Mouse (Mus musculus) liver, embryonic 14.5 days (tissue): Measurements from ENCODE around the gene Lmx1a. TPM values are rescaled to one million over a fixed set of nuclear protein-coding genes. Genes with fewer than 3 reads are reported as not detected.

Experiments used
- ATAC-seq: fragments of 200-750 bp; cut with Nextera tagmentation; 2 replicates; pipeline ENCODE4 v1.8.0; 2017; ENCODE audit warnings: moderate number of reproducible peaks, mild to moderate bottlenecking, moderate library complexity; ENCODE audit not compliant: insufficient read depth
- DNase-seq, 3 experiments: peaks; one replicate each; pipeline ENCODE4 v3.0.0-alpha.2; 2012 to 2013; ENCODE audit warnings: low read depth in 3 of 3, low spot score in 3 of 3
- H3K27ac ChIP-seq: fragments of 300-500 bp; sonication (generic); 2 replicates; pipeline ENCODE4 v1.5.1; 2014; ENCODE audit warnings: moderate library complexity, mild to moderate bottlenecking, control low read depth, inconsistent platforms
- H3K27me3 ChIP-seq: fragments of 300-500 bp; sonication (generic); 2 replicates; pipeline ENCODE4 v1.6.1; 2014; ENCODE audit warnings: mild to moderate bottlenecking, low read length, moderate library complexity; ENCODE audit not compliant: control insufficient read depth, insufficient read depth
- H3K36me3 ChIP-seq: fragments of 300-500 bp; sonication (generic); replicated peaks from 2 replicates; pipeline ENCODE4 v1.6.1; 2014; ENCODE audit warnings: low read depth; ENCODE audit not compliant: control insufficient read depth, insufficient read depth
- H3K4me1 ChIP-seq, 2 experiments: fragments of 200-500 bp in 1 of 2; fragments of 300-500 bp in 1 of 2; sonication (generic) in 1 of 2; replicated peaks; 2 replicates each; pipeline ENCODE4 v1.6.1; 2012 to 2014; ENCODE audit warnings: antibody characterized with exemption in 1 of 2, inconsistent platforms in 1 of 2, low read length in 1 of 2; ENCODE audit not compliant: control insufficient read depth in 2 of 2, insufficient read depth in 2 of 2
- H3K4me2 ChIP-seq: fragments of 300-500 bp; sonication (generic); 2 replicates; pipeline ENCODE4 v1.6.1; 2014; ENCODE audit warnings: low read depth, mild to moderate bottlenecking, control low read depth, moderate library complexity
- H3K4me3 ChIP-seq, 2 experiments: fragments of 200-500 bp in 1 of 2; fragments of 300-500 bp in 1 of 2; sonication (generic) in 1 of 2; 2 replicates each; pipeline ENCODE4 v1.5.1; 2012 to 2014; ENCODE audit warnings: low read depth in 2 of 2, low read length in 2 of 2, mild to moderate bottlenecking in 2 of 2, control low read depth in 1 of 2, inconsistent platforms in 1 of 2, moderate library complexity in 1 of 2; ENCODE audit not compliant: insufficient read depth in 1 of 2
- H3K9ac ChIP-seq: fragments of 300-500 bp; sonication (generic); replicated peaks from 2 replicates; pipeline ENCODE4 v1.6.1; 2014; ENCODE audit warnings: mild to moderate bottlenecking, control low read depth, moderate library complexity
- H3K9me3 ChIP-seq: fragments of 300-500 bp; sonication (generic); 2 replicates; pipeline ENCODE4 v1.6.1; 2016; ENCODE audit warnings: low read length, mixed read lengths; ENCODE audit not compliant: control insufficient read depth
- CTCF ChIP-seq: IDR thresholded peaks from 2 replicates; pipeline ENCODE4 v1.5.1; 2016; ENCODE audit warnings: antibody characterized with exemption, low read depth, control low read depth
- EP300 ChIP-seq: IDR thresholded peaks from 2 replicates; pipeline ENCODE4 v1.6.1; 2016; ENCODE audit warnings: antibody characterized with exemption, low read depth
- WGBS: fragments of 180-500 bp; shearing (Covaris S2); extraction: QIAGEN DNeasy Blood & Tissue Kit; methylation state at CpG from one replicate; pipeline ENCODE4 v1.1.7; 2014; ENCODE audit not compliant: insufficient replicate concordance; 5-methylcytosine and 5-hydroxymethylcytosine counted together
- polyA plus RNA-seq, 2 experiments: library from polyadenylated mRNA; depleted of rRNA in 1 of 2; stranded (reverse) in 1 of 2; unstranded in 1 of 2; fragments of >200 nt; fragmentation: Nextera tagmentation in 1 of 2; extraction: Ambion mirVana in 1 of 2; gene quantifications; 2 replicates each; pipeline versions ENCODE4 v1.2.1 to v1.2.3; 2012 to 2014

Lmx1a gene
- polyA plus RNA-seq (2012; rRNA removed) (0.06 and 0.08 TPM in 2 replicates), polyA plus RNA-seq (2014; fragmentation: Nextera tagmentation; extraction: Ambion mirVana) (0.08 and 0.11 TPM in 2 replicates)

GRCm38 (mm10) chr1:167689232-167689261 is at the start of gene Lmx1a:
Lmx1a (plus strand) TSS chr1:167689237.
- Histone ChIP-seq H3K27me3 (peaks cover 70% of the 10 kb centered on the region), H3K9me3 (no peaks in the 10 kb centered on the region), H3K4me3 (peak within 1 kb of the TSS in 1 of 2 experiments; percentile 23; a peak in 2 of 4 replicates), H3K27ac (no peak within 1 kb of the TSS), H3K4me1 (no peaks in the 10 kb centered on the region), H3K36me3 (no peaks in the 10 kb centered on the region), H3K9ac (no peak within 1 kb of the TSS), H3K4me2 (peak within 1 kb of the TSS; percentile 42)
- no peak for ATAC-seq
- WGBS: 3% methylated on average over 3 of the region's 3 CpGs
- no peak for TF ChIP-seq EP300
- no peak for TF ChIP-seq CTCF
- DNase-seq: no peak

- TF ChIP-seq CTCF (peak; percentile 88), EP300 (no peak)
- ATAC-seq: no peak
- no peak overlapping the region for H3K4me3 ChIP-seq
Observed at GRCm38 (mm10) chr1:167644866-167645537, 44.0 kb upstream of the Lmx1a start.

GRCm38 (mm10) chr1:167648670-167649069 is 40.4 kb upstream of the Lmx1a start:
- ATAC-seq: no peak
- WGBS: 71% methylated on average over 3 of the region's 3 CpGs
- Histone ChIP-seq H3K4me2 (no peak overlapping the region), H3K36me3 (no peaks in the 10 kb centered on the region), H3K27ac (no peak overlapping the region), H3K9me3 (no peaks in the 10 kb centered on the region), H3K4me3 (no peak overlapping the region), H3K4me1 (no peaks in the 10 kb centered on the region), H3K27me3 (no peaks in the 10 kb centered on the region), H3K9ac (no peak overlapping the region)
- no peak for DNase-seq
- TF ChIP-seq CTCF (no peak), EP300 (no peak)

More at GRCm38 (mm10) chr1:167644866-167645537, 44.0 kb upstream of the Lmx1a start:
- H3K4me1 ChIP-seq: no peaks in the 10 kb centered on the region
- H3K9ac ChIP-seq: no peak overlapping the region
- H3K9me3 ChIP-seq: no peaks in the 10 kb centered on the region
- no peak overlapping the region for H3K4me2 ChIP-seq
- no peak overlapping the region for H3K27ac ChIP-seq
- H3K27me3 ChIP-seq: no peaks in the 10 kb centered on the region
- 15% methylated on average over 16 of the region's 16 CpGs for WGBS
- DNase-seq: no peak
- no peaks in the 10 kb centered on the region for H3K36me3 ChIP-seq

GRCm38 (mm10) chr1:167649122-167649633 is 39.9 kb upstream of the Lmx1a start:
- WGBS: 41% methylated on average over 11 of the region's 11 CpGs
- ATAC-seq: no peak

GRCm38 (mm10) chr1:167652336-167652735 is 36.7 kb upstream of the Lmx1a start:
- 30% methylated on average over 2 of the region's 2 CpGs for WGBS

More at GRCm38 (mm10) chr1:167649122-167649633, 39.9 kb upstream of the Lmx1a start:
- Histone ChIP-seq H3K27ac (no peak overlapping the region), H3K9ac (no peak overlapping the region), H3K4me2 (no peak overlapping the region), H3K4me3 (no peak overlapping the region), H3K4me1 (no peaks in the 10 kb centered on the region), H3K36me3 (no peaks in the 10 kb centered on the region), H3K9me3 (no peaks in the 10 kb centered on the region), H3K27me3 (no peaks in the 10 kb centered on the region)
- no peak for DNase-seq
- TF ChIP-seq CTCF (no peak), EP300 (no peak)

More at GRCm38 (mm10) chr1:167652336-167652735, 36.7 kb upstream of the Lmx1a start:
- Histone ChIP-seq H3K36me3 (no peaks in the 10 kb centered on the region), H3K27me3 (no peaks in the 10 kb centered on the region), H3K4me3 (no peak overlapping the region), H3K9me3 (no peaks in the 10 kb centered on the region), H3K27ac (no peak overlapping the region), H3K9ac (no peak overlapping the region), H3K4me2 (no peak overlapping the region), H3K4me1 (no peaks in the 10 kb centered on the region)
- DNase-seq (no peak), ATAC-seq (no peak)
- TF ChIP-seq CTCF: no peak
- no peak for TF ChIP-seq EP300
